Mouse (Mus musculus) hindbrain, postnatal 0 days (tissue): Measurements from ENCODE around the gene Naa15. TPM values are rescaled to one million over a fixed set of nuclear protein-coding genes. Genes with fewer than 3 reads are reported as not detected.

Experiments used
- ATAC-seq: fragments of 200-750 bp; cut with Nextera tagmentation; 2 replicates; pipeline ENCODE4 v1.8.0; 2017; ENCODE audit warnings: mild to moderate bottlenecking, moderate TSS enrichment, moderate library complexity
- DNase-seq: peaks from one replicate; pipeline ENCODE4 v3.0.0-alpha.2; 2015; ENCODE audit warnings: low spot score
- H3K27ac ChIP-seq: fragments of 300-500 bp; sonication (generic); 2 replicates; pipeline ENCODE4 v1.5.1; 2014; ENCODE audit warnings: mild to moderate bottlenecking
- H3K27me3 ChIP-seq: fragments of 300-500 bp; sonication (generic); 2 replicates; pipeline ENCODE4 v1.6.1; 2014; ENCODE audit warnings: low read length, mixed read lengths; ENCODE audit not compliant: insufficient read depth
- H3K36me3 ChIP-seq: fragments of 300-500 bp; sonication (generic); 2 replicates; pipeline ENCODE4 v1.6.1; 2014; ENCODE audit warnings: low read length, mixed read lengths; ENCODE audit not compliant: insufficient read depth
- H3K4me1 ChIP-seq: fragments of 300-500 bp; sonication (generic); 2 replicates; pipeline ENCODE4 v1.6.1; 2014; ENCODE audit warnings: antibody characterized with exemption, low read length, mixed read lengths; ENCODE audit not compliant: insufficient read depth
- H3K4me2 ChIP-seq: fragments of 300-500 bp; sonication (generic); 2 replicates; pipeline ENCODE4 v1.6.1; 2014; ENCODE audit warnings: low read depth, mild to moderate bottlenecking, low read length, moderate library complexity, mixed read lengths
- H3K4me3 ChIP-seq: fragments of 300-500 bp; sonication (generic); 2 replicates; pipeline ENCODE4 v1.5.1; 2014; ENCODE audit warnings: low read length
- H3K9ac ChIP-seq: fragments of 300-500 bp; sonication (generic); replicated peaks from 2 replicates; pipeline ENCODE4 v1.6.1; 2014; ENCODE audit warnings: mild to moderate bottlenecking, low read length, moderate library complexity, mixed read lengths
- H3K9me3 ChIP-seq: fragments of 300-500 bp; sonication (generic); 2 replicates; pipeline ENCODE4 v1.6.1; 2016; ENCODE audit warnings: low read length, mixed read lengths
- CTCF ChIP-seq: IDR thresholded peaks from 2 replicates; pipeline ENCODE4 v1.5.1; 2016; ENCODE audit warnings: antibody characterized with exemption, control low read depth, low read depth
- WGBS: fragments of 180-500 bp; shearing (Covaris S2); extraction: QIAGEN DNeasy Blood & Tissue Kit; methylation state at CpG from one replicate; pipeline ENCODE4 v1.1.7; 2014; 5-methylcytosine and 5-hydroxymethylcytosine counted together
- polyA plus RNA-seq: library from polyadenylated mRNA; unstranded; fragments of >200 nt; fragmentation: Nextera tagmentation; extraction: Ambion mirVana; gene quantifications from 2 replicates; pipeline ENCODE4 v1.2.1, GENCODE M21; 2015
- total RNA-seq: library from RNA; depleted of rRNA; stranded (reverse); fragments of >200 nt; gene quantifications from 2 replicates; pipeline ENCODE4 v1.2.3, GENCODE M21; 2014

The Naa15 gene
- total and polyA plus RNA-seq, 2 experiments from 2014 or later: 20.4 to 35.0 TPM

GRCm38 (mm10) chr3:51413276-51413675 lies 1.7 kb upstream of the Naa15 start:
- no peak for DNase-seq

GRCm38 (mm10) chr3:51416073-51416363 lies 1.1 kb downstream of the Naa15 start:
- Histone ChIP-seq H3K9me3 (no peaks in the 10 kb centered on the region), H3K27me3 (no peaks in the 10 kb centered on the region), H3K4me3 (peak overlapping the region; percentile 97), H3K27ac (peak overlapping the region; percentile 97), H3K4me2 (peak overlapping the region; percentile 65), H3K36me3 (no peaks in the 10 kb centered on the region), H3K9ac (peak overlapping the region; percentile 98), H3K4me1 (0 out of 2 replicates have a peak, but pooled peaks cover 7% of the 10 kb centered on the region)
- ATAC-seq (no peak; the same call in 1 of the 2 replicates), DNase-seq (no peak)
- no peak for TF ChIP-seq CTCF
- 2% methylated on average over 30 of the region's 30 CpGs for WGBS

More at GRCm38 (mm10) chr3:51413276-51413675, 1.7 kb upstream of the Naa15 start:
- no peak for TF ChIP-seq CTCF
- Histone ChIP-seq H3K4me1 (0 out of 2 replicates have a peak, but pooled peaks cover 5% of the 10 kb centered on the region), H3K36me3 (no peaks in the 10 kb centered on the region), H3K9ac (no peak overlapping the region), H3K4me3 (no peak overlapping the region), H3K27me3 (no peaks in the 10 kb centered on the region), H3K4me2 (no peak overlapping the region), H3K9me3 (no peaks in the 10 kb centered on the region), H3K27ac (no peak overlapping the region)
- WGBS: 86% methylated on average over 1 of the region's 1 CpGs
- no peak for ATAC-seq

- TF ChIP-seq CTCF: no peak
- 0 out of 2 replicates have a peak, but pooled peaks cover 7% of the 10 kb centered on the region for H3K4me1 ChIP-seq
- H3K27ac ChIP-seq: peak overlapping the region; percentile 97
- no peaks in the 10 kb centered on the region for H3K9me3 ChIP-seq
- H3K4me2 ChIP-seq: peak overlapping the region; percentile 65
- H3K36me3 ChIP-seq: no peaks in the 10 kb centered on the region
- ATAC-seq (peak; percentile 62), DNase-seq (peak; percentile 53)
- H3K4me3 ChIP-seq: peak overlapping the region; percentile 97
- under 1% methylated on average over 52 of the region's 68 CpGs for WGBS
- peak overlapping the region; percentile 98 for H3K9ac ChIP-seq
- H3K27me3 ChIP-seq: no peaks in the 10 kb centered on the region
Measured at GRCm38 (mm10) chr3:51416364-51417134, 1.6 kb downstream of the Naa15 start.

GRCm38 (mm10) chr3:51417135-51417458 lies 2.1 kb downstream of the Naa15 start:
- Histone ChIP-seq H3K4me2 (peak overlapping the region; percentile 65), H3K9ac (peak overlapping the region; percentile 98), H3K4me3 (peak overlapping the region; percentile 97), H3K36me3 (no peaks in the 10 kb centered on the region), H3K9me3 (no peaks in the 10 kb centered on the region), H3K4me1 (0 out of 2 replicates have a peak, but pooled peaks cover 7% of the 10 kb centered on the region), H3K27me3 (no peaks in the 10 kb centered on the region), H3K27ac (peak overlapping the region; percentile 97)
- no peak for ATAC-seq
- no peak for TF ChIP-seq CTCF
- 6% methylated on average over 8 of the region's 8 CpGs for WGBS
- no peak for DNase-seq

GRCm38 (mm10) chr3:51417485-51417884 lies 2.5 kb downstream of the Naa15 start:
- Histone ChIP-seq H3K4me3 (peak overlapping the region; percentile 97), H3K9ac (no peak overlapping the region), H3K4me2 (peak overlapping the region; percentile 65), H3K36me3 (no peaks in the 10 kb centered on the region), H3K27me3 (no peaks in the 10 kb centered on the region), H3K27ac (no peak overlapping the region), H3K4me1 (0 out of 2 replicates have a peak, but pooled peaks cover 7% of the 10 kb centered on the region), H3K9me3 (no peaks in the 10 kb centered on the region)
- no peak for TF ChIP-seq CTCF
- ATAC-seq: no peak
- DNase-seq: no peak
- 50% methylated on average over 2 of the region's 2 CpGs for WGBS

GRCm38 (mm10) chr3:51417966-51418365 lies 3.0 kb downstream of the Naa15 start:
- Histone ChIP-seq H3K4me1 (0 out of 2 replicates have a peak, but pooled peaks cover 7% of the 10 kb centered on the region), H3K4me3 (no peak overlapping the region), H3K4me2 (peak overlapping the region; percentile 65), H3K36me3 (no peaks in the 10 kb centered on the region), H3K9me3 (no peaks in the 10 kb centered on the region), H3K27me3 (no peaks in the 10 kb centered on the region), H3K27ac (no peak overlapping the region), H3K9ac (no peak overlapping the region)
- no peak for TF ChIP-seq CTCF
- ATAC-seq (no peak), DNase-seq (no peak)
- 61% methylated on average over 2 of the region's 2 CpGs for WGBS

GRCm38 (mm10) chr3:51421921-51422320 lies 7.0 kb downstream of the Naa15 start:
- ATAC-seq (no peak), DNase-seq (no peak)
- WGBS: 89% methylated on average over 3 of the region's 3 CpGs
- Histone ChIP-seq H3K9me3 (no peaks in the 10 kb centered on the region), H3K4me2 (no peak overlapping the region), H3K4me3 (no peak overlapping the region), H3K9ac (no peak overlapping the region), H3K27me3 (no peaks in the 10 kb centered on the region), H3K4me1 (0 out of 2 replicates have a peak, but pooled peaks cover 3% of the 10 kb centered on the region), H3K36me3 (no peaks in the 10 kb centered on the region), H3K27ac (no peak overlapping the region)
- TF ChIP-seq CTCF: no peak
